Mouse (Mus musculus) ovary, postnatal 14 days (tissue): ENCODE measurements around the gene AI481877.

ENCODE experiments used
- DNase-seq: peaks from one replicate; pipeline ENCODE4 v3.0.0; 2022; ENCODE audit warnings: low spot score

The AI481877 gene

DNA sequence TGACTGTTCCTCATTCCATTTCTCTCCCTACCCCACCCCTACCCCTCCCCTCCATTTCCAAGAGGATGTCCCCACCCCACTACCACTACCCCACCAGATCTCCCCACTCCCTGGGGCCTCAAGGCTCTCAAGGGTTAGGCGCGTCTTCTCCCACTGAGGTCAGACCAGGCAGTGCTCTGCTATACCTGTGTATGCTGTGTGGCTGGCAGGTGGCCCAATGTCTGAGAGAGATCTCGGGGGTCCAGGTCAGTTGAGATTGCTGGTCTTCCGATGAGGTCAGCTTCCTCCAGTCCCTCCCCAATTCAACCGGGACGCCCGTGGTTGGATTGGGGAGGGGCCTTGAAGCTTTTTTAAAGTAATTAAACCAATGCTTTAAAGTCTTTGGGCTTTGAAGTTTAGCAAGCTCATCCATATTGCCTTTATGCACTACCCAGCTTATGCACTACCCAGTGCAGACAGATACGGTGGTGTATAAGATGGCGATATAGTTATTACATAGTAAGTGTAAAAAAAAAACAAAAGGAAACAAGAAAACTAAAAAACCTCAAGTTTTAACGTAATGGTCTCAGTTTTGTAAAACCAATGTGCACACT, 104.4 kb downstream of the AI481877 start:
- no peak for DNase-seq

DNA sequence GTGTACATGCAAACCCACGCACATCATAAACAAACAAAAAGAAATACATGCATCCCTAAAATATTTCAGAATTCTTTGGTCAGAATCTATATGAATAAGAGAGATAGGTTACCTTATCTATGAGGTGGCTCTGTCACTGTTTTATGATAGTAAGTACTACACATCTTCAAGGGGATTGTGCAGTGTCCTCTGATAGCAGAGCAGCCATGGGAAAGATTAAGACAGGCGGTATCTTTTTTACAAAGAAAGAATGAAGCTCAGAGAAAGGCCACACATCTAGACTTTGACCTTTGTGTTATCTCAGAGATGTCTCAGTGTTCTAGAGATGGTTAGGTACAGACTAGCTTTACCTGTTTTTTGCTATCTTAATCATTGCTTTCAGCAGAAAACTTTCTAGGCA, 121.9 kb downstream of the AI481877 start:
- DNase-seq: no peak

DNA sequence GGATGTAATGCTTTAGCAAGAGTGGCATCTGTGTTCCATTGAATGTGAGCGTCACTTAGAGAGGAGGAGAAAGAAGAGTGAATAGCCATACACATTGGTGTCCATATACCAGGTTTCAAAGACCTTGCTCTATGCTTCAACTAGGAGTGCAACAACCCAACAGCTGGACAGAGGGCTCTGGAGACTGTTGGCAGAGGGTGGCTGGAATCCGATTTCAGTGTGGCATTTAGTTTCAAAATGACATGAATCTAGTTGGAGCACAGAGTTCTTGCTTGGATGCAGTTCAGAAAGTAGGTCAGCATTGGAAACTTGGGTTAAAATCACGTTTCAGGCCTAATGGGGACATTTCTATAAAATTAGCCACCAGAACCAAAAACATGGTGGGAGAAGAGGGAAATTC, 123.6 kb downstream of the AI481877 start:
- no peak for DNase-seq

DNA sequence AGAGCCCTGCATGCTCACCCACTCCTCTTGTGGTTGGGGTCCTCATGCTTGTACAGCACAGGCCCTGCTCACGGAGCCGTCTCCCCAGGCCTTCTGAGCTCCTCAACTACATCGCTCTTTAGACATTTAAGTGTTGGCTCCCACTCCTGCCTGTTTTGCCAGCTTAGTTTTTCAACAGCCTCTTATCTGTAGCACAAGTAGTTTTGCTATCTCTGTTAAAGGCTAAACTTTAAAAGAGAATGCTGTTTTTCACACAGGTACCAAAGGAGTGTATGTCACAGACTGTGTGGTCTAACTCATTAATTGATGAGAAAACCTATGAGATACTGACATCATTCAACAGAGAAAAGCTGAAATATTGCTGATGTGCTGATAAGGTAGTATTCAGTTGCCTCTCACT, 127.3 kb downstream of the AI481877 start:
- DNase-seq: no peak

DNA sequence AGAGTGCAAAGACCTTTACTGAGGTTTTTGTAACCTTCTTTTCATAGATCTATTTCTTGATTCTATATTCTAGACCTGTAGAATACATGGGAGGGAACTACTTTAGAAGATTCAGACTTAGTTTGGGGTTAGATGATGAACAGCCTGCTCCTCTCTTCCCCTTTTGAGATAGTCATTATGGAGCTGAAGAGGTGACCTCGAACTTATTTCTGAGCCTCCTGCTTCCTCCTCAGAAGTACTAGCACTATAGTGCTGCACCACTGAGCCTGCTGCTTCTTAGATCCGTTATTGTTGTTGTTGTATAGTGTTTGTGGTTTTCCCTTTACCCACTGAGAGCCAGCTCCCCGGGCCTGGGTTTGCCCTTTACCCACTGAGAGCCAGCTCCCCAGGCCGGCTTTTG, 129.1 kb downstream of the AI481877 start:
- DNase-seq: no peak

DNA sequence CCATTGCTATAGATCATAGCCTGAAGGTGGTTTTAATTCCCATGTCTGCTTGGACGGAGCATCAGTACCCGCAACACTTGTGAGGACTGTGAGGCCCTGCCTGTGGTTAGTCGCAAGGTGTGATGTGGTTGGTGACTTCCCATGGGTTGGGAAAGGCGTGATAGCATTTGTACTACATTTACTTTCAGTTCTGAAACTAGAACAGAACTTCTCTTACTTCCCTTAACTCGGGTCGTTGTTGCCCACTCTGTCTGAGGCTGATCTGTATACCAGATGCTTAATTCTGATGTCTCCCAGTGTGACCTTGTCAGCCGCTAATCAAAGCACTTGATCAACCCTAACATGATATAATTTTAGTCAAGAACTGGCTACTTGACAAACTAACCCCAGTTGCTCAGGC, 129.6 kb downstream of the AI481877 start:
- no peak for DNase-seq

DNA sequence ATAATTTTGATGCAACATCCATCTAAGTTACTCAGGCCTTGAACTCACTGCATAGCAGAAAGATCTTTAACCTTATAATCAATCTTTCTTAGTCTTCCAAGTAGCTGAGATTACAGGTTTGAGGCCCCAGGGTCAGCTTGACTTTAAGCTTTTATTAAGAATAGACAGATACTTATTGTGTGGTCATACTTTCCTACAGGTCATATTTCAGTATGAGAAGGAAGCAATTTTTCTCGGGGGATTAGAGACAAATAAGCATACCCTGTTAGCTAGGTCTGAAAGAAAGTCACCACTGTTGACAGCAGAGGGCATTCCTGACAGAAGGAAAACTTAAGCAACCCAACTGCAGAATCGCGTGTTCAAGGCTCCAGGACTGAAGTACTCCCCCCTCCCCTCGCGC, 130.8 kb downstream of the AI481877 start:
- no peak for DNase-seq

DNA sequence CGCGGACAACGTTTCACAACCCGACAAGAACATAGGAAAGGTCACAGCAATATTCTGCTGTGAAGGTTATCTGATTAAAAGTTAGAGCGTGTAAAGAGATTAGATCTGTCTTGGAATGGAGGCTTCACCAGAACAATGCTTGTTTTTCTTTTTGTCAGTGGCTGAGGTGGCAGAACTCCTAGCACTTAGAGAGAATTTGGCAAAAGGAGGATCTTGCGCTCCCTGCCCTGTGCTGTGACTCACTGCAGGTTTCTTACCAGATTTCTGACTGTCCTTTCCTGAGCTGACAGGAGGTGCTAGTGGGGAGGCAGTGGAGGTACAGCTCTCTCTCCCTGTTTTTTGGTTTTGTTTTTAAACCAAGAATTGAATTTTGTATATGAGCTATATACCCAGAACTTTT, 131.8 kb downstream of the AI481877 start:
- no peak for DNase-seq

DNA sequence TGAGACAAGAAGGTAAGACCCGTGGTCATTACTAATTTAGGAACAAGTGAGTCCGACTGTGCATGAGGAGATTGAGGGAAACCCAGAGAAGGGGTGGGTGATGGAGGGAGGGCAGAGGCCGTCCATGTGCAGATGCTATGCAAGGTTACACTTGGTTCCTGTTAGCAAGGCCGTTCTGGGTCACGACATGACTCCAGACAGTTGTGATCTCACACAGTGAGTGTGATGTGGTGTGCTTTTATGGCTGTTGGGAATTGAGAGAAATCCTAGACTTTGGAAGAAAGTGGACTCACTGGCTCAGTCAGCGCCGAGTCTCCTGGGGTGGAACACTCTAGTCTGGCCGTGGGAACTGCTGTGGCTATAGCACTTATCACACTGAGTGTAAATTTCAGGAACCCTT, 132.6 kb downstream of the AI481877 start:
- no peak for DNase-seq

DNA sequence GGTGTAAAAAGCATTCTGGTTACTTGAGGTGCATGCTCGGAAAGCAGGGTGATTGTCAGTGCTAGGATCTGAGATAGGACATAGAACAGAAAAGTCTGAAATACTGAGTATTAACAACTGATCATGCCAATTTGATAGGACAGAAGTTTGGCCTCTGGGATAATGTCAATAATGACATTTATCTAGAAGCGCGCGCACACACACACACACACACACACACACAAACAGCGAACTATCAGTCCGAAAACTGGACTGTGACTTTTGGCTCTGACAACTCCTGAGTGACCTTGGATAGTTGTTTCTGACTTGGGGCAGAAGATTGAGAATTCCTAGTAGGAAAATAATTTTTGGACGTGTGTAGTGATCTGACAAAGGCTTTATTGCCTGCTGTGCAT, 135.0 kb downstream of the AI481877 start:
- DNase-seq: no peak

DNA sequence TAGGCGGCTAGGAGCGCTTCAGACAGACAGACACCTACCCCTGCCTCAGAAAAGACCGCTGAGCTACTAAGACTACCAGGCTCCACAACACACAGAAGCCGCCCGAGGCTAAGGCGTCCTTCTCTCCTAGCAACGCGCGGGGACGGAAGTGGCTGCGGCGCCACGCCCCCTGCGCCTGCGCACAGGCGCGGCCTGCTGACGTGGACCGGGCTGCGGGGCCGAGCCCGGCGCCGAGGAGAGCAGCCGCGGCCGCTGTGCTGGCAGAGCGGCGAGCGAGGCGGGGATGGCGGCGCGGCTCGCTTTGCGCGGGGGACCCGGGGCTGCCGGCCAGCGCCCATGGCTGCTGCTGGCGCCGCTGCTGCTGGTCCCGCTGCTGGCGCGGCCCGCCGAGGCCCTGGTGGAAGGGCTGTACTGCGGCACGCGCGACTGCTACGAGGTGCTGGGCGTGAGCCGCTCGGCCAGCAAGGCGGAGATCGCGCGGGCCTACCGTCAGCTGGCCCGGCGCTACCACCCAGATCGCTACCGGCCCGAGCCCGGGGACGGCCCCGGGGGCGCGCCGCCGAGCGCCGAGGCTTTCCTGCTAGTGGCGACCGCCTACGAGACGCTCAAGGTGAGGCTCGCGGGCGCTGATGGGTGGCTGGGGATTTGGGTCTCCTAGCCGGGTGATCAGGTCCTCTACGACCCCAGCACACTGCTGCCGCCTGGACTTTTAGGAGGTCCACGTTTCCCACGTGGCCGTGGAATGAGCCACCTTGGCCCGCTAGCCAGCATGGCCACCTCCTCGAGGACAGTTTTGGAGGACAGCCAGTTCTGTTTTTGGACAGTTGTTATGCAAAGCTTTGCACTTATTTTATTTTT, 135.6 kb downstream of the AI481877 start, which contains the start of gene Gm20503:
Gene Gm20503, plus strand, starts transcription at position 263 of the 858 bp plus-strand sequence.
- peak; percentile 87 for DNase-seq

DNA sequence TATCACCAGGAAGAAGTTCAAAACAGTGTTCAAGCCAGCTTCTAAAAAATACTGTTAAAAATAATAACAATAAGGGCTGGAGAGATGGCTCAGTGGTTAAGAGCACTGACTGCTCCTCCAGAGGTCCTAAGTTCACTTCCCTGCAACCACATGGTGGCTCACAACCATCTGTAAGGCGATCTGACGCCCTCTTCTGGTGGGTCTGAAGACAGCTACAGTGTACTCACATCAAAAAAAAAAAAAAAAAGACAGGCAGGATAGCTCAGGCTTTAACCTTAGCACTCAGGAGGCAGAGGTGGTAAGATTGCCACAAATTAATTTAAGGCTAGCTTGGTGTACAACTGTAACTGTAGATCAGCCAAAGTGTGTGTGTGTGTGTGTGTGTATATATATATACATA, 138.2 kb downstream of the AI481877 start:
- DNase-seq: no peak

DNA sequence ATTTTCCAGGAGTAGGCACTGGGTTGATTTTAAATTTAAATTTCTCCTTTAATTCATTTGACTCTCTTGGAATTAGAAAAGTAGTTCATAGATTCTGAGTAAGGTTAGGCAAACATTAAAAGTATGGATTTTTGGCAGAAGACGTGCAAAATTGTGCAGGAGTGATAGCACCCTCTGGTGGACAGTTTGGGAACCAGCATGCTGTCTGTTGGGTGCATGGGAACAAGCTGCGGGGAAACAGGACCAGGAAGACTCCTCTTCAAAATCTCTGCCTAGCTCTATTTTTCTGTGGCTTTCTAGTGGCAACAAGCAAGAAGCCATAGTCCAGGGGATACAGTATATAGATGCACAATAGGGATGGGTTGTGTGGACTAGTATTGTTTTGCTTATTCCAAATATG, 139.1 kb downstream of the AI481877 start:
- peak; percentile 68 for DNase-seq

DNA sequence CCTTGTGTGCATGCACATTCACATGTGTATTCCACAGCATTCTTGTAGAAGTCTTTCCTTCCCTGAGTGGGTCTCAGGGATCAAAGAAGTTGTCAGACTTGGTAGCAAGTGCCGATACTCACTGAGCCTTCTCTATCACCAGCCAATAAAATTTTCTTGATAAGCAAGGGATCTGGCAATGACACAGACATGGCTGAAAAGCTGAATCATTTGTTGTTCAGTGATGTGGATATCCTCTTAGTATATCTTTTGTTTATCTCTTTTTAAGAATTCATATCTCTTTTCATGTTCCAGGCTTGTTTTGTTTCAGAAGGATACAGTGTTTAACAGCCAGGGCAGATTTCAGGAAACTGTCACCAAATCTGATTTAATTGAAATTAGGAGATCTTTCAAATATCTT, 140.1 kb downstream of the AI481877 start:
- DNase-seq: no peak

DNA sequence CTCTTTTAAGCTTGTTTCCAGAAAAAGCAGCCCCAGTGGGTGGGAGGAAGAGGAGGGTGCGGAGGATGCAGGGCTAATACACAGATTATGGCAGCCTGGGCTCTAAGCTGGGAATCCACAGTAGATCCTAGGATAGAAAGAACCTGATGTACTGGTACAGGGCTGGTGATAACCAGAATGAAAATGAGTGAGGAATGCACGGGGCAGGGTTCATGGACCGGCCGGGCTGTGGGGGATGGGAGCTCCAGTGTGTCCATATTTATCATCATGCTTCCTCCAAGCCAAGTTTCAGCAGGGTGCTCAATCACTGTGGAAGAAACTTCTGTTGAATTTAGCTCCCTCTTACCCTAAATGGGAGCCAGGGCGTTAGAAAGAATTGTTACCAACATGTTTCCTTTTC, 141.7 kb downstream of the AI481877 start:
- DNase-seq: no peak

DNA sequence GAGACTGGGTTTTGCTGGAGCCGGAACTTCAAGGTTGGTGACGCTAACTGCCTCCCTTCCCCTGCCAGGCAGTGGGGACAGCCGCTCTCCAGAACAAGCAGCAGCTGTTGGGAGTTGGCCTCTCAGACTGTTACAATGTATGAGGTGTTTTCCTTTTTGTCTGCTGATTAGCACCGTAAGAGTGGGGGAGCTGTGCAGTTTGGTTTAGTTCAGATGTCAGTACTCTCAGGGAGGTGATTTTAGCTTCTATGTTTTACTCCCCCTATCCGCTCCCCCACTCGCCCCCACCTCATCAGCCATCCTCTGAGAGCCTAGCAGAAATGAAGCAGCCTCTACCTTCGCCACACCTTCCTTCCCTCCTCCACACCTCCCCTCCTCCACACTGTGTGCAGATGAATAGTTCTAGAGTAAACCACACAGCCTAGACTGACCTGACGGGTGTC, 143.5 kb downstream of the AI481877 start:
- no peak for DNase-seq

DNA sequence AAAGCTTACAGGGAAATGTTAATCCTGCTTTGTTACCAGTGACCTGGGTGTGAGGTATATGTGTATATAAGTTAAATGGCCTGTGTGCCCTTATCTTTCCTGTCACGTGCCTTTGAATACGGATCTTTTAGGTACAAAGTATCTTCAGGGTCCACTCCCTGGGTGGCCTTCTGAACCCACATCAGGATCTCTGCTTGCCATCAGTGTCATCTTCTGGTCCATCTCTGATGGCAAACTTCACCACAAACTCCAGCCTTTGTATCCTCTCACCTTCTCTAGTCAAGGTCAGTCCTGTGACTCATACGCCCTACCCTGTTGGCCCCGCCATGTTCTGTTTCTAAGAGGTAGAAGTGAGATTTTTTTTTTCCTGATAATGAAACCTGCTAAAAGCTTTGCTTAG, 144.0 kb downstream of the AI481877 start, which contains the start of gene Dnajc25:
Gene Dnajc25, plus strand, starts transcription at position 301 of the 400 bp plus-strand sequence.
- no peak for DNase-seq
